Comparison of ENCODE assay signal across 19 mouse cellular contexts in genomic region chr7:19844521-19845171, GRCm38 (mm10). TPM values are rescaled to one million over a fixed set of nuclear protein-coding genes. Genes with fewer than 3 reads are reported as not detected.
DNase-seq lines count a peak whose midpoint lies in the region; ATAC-seq and TF ChIP-seq lines count a peak whose summit lies in the region.
"Had no signal": no experiment of that assay in that cellular context is flagged by ENCODE, and none has a peak within 500 bp of the region (broad histone marks: within the 10 kb centered on the region; RNA-seq: fewer than 3 reads in every experiment).

No protein-coding gene starts in this region.

- ATAC-seq in liver, embryonic 15.5 days (ENCODE audit: insufficient read depth) = no peak
- no peak for ATAC-seq in liver, embryonic 12.5 days
- ATAC-seq: forebrain, embryonic 16.5 days; intestine, embryonic 16.5 days; lung, postnatal 0 days had no signal

- H3K36me3 ChIP-seq in liver, embryonic 15.5 days (replicated peaks) = no peaks in the 10 kb centered on the region
- no peaks in the 10 kb centered on the region for H3K36me3 ChIP-seq in liver, embryonic 12.5 days
- no peaks in the 10 kb centered on the region for H3K36me3 ChIP-seq in CH12.LX (replicated peaks in 1 of 2; ENCODE audit: control insufficient read depth in 1 of 2, insufficient read depth in 1 of 2, low read length in 1 of 2)
- no peaks in the 10 kb centered on the region for H3K36me3 ChIP-seq in megakaryocyte, embryonic 14.5 days (replicated peaks; ENCODE audit: low read length)
- H3K36me3 ChIP-seq: heart, embryonic 15.5 days; midbrain, embryonic 15.5 days had no signal

- DNase-seq in CH12.LX (ENCODE audit: extremely low read depth) = peak; percentile 35
- DNase-seq in thymus, postnatal 0 days (ENCODE audit: low spot score) = peak; percentile 91
- no peak for DNase-seq in gastrocnemius, postnatal 14 days
- no peak for DNase-seq in left cerebral cortex, adult 8-10 months (ENCODE audit: low spot score in 2 of 2)
- DNase-seq in kidney, postnatal 10 days = no peak
- DNase-seq: gastrocnemius, postnatal 25 days; kidney, postnatal 36 days; right cerebral cortex, postnatal 25 days had no signal

- H3K9ac ChIP-seq in liver, embryonic 15.5 days = no peak overlapping the region
- no peak overlapping the region for H3K9ac ChIP-seq in liver, embryonic 12.5 days
- peak overlapping the region; percentile 34; the same call in 1 of the 2 replicates for H3K9ac ChIP-seq in CH12.LX (ENCODE audit: insufficient read depth, low read depth)
- H3K9ac ChIP-seq: heart, embryonic 15.5 days; midbrain, embryonic 15.5 days had no signal

- TF ChIP-seq POLR2A in CH12.LX (IDR thresholded peaks at IDR 0.05; ENCODE audit: low read depth, low read length) = no peak; the same call in 1 of the 2 replicates

- H3K4me3 ChIP-seq in liver, embryonic 15.5 days (replicated peaks) = no peak overlapping the region
- no peak overlapping the region for H3K4me3 ChIP-seq in liver, embryonic 12.5 days
- peak overlapping the region; percentile 14 to 37 (median 16) for H3K4me3 ChIP-seq in CH12.LX (replicated peaks in 1 of 3; ENCODE audit: low read depth in 2 of 3, low read length in 2 of 3, poor library complexity in 1 of 3)
- peak overlapping the region; percentile 35 for H3K4me3 ChIP-seq in megakaryocyte, embryonic 14.5 days (replicated peaks)
- H3K4me3 ChIP-seq: heart, embryonic 15.5 days; midbrain, embryonic 15.5 days had no signal

- no peak for TF ChIP-seq RAD21 in CH12.LX (IDR thresholded peaks at IDR 0.05; ENCODE audit: low read depth, low read length)

- dilution Hi-C loops in CH12.LX (cut with MboI; ENCODE audit: extremely low pct_ligation_motif_present, extremely low pct_unique_long_range_greater_than_20kb, low sequenced_read_pairs) = no loop called here

- peaks cover 21% of the 10 kb centered on the region for H3K4me1 ChIP-seq in liver, embryonic 15.5 days (replicated peaks)
- peaks cover 24% of the 10 kb centered on the region for H3K4me1 ChIP-seq in liver, embryonic 12.5 days
- H3K4me1 ChIP-seq in CH12.LX (ENCODE audit: control insufficient read depth in 1 of 2, insufficient read depth in 2 of 2) = peaks cover 10 to 59% of the 10 kb centered on the region in 2 experiments
- H3K4me1 ChIP-seq in megakaryocyte, embryonic 14.5 days = peaks cover 56% of the 10 kb centered on the region
- H3K4me1 ChIP-seq: midbrain, embryonic 15.5 days had no signal

- peak overlapping the region; percentile 18; the same call in 1 of the 2 replicates for H3K4me2 ChIP-seq in liver, embryonic 15.5 days
- no peak overlapping the region for H3K4me2 ChIP-seq in liver, embryonic 12.5 days
- H3K4me2 ChIP-seq in CH12.LX (ENCODE audit: insufficient read depth, low read depth, poor library complexity, severe bottlenecking) = peak overlapping the region; percentile 11; the same call in 1 of the 2 replicates
- H3K4me2 ChIP-seq: heart, embryonic 15.5 days; midbrain, embryonic 15.5 days had no signal

- TF ChIP-seq CTCF in CH12.LX (conservative IDR thresholded peaks at IDR 0.05 in 1 of 2, IDR thresholded peaks at IDR 0.05 in 1 of 2; ENCODE audit: low read depth in 2 of 2, low read length in 2 of 2) = no peak

- no peaks in the 10 kb centered on the region for H3K9me3 ChIP-seq in liver, embryonic 15.5 days (replicated peaks)
- H3K9me3 ChIP-seq in liver, embryonic 12.5 days (replicated peaks) = no peaks in the 10 kb centered on the region
- no peaks in the 10 kb centered on the region for H3K9me3 ChIP-seq in CH12.LX (replicated peaks; ENCODE audit: low read length)
- H3K9me3 ChIP-seq in megakaryocyte, embryonic 14.5 days = no peaks in the 10 kb centered on the region
- H3K9me3 ChIP-seq: heart, embryonic 15.5 days; midbrain, embryonic 15.5 days had no signal

- intact Hi-C loops in gastrocnemius, postnatal 14 days (cut with DNase I; ENCODE audit: low total_unique reads) = no loop called here

- in situ Hi-C loops in CH12.LX (cut with MboI; ENCODE audit: low pct_ligation_motif_present, low pct_unique_long_range_greater_than_20kb, low sequenced_read_pairs) = loop anchor here (5.0 kb wide), 1 partner anchor 42 kb away; no protein-coding TSS in a partner anchor

- WGBS in liver, embryonic 15.5 days (ENCODE audit: insufficient replicate concordance) = 23% methylated on average over 15 of the region's 15 CpGs
- 24% methylated on average over 15 of the region's 15 CpGs for WGBS in liver, embryonic 12.5 days (ENCODE audit: insufficient replicate concordance)

- no peaks in the 10 kb centered on the region for H3K27me3 ChIP-seq in liver, embryonic 15.5 days
- peaks cover 21% of the 10 kb centered on the region for H3K27me3 ChIP-seq in liver, embryonic 12.5 days (replicated peaks)
- H3K27me3 ChIP-seq in CH12.LX (replicated peaks) = no peaks in the 10 kb centered on the region
- peaks cover 17% of the 10 kb centered on the region for H3K27me3 ChIP-seq in megakaryocyte, embryonic 14.5 days (replicated peaks)

- peak; percentile 54; the same call in 1 of the 2 replicates for TF ChIP-seq EP300 in CH12.LX (IDR thresholded peaks at IDR 0.05; ENCODE audit: low read length)

- H3K27ac ChIP-seq in liver, embryonic 15.5 days (replicated peaks) = no peak overlapping the region
- H3K27ac ChIP-seq in liver, embryonic 12.5 days = no peak overlapping the region
- peak overlapping the region; percentile 42; the same call in 1 of the 2 replicates for H3K27ac ChIP-seq in CH12.LX (ENCODE audit: insufficient read depth, low read depth)
- H3K27ac ChIP-seq: heart, embryonic 15.5 days; midbrain, embryonic 15.5 days had no signal

- H3K79me2 ChIP-seq in CH12.LX (replicated peaks; ENCODE audit: control insufficient read depth, extremely low read depth, insufficient read depth, poor library complexity, severe bottlenecking) = no peaks in the 10 kb centered on the region

TF ChIP-seq in CH12.LX, 34 proteins besides CTCF, POLR2A, EP300 and RAD21 (continues in another document):
- TF ChIP-seq MAZ (IDR thresholded peaks at IDR 0.05; ENCODE audit: low read depth, low read length) = 0 out of 2 replicates have a peak, but pooled peaks have one; percentile 47

RNA-seq across cellular contexts. Expression of gene Gm19345, which starts 7.2 kb away (rescaled TPM):
- not detected in 2 replicates for polyA plus RNA-seq in liver, embryonic 15.5 days (2015; fragmentation: Nextera tagmentation; extraction: Ambion mirVana)
- not detected in 2 replicates for polyA plus RNA-seq in liver, embryonic 12.5 days (2016; fragmentation: Nextera tagmentation; extraction: Ambion mirVana)
- 0.59 TPM in 1 of 2 replicates, not detected in the other for total RNA-seq in CH12.LX (2012; rRNA removed)
- not detected in 2 replicates for total RNA-seq in CH12.LX (2014; rRNA removed)
- polyA plus RNA-seq in CH12.LX (2012; ENCODE audit: insufficient read length, low read depth) = 4.1 and 4.3 TPM in 2 replicates
- 0.12 TPM in 1 of 2 replicates, not detected in the other for polyA plus RNA-seq in megakaryocyte, embryonic 14.5 days (2012; ENCODE audit: insufficient read depth, low replicate concordance)
- not detected in 2 replicates for polyA plus RNA-seq in thymus, postnatal 0 days (2015; fragmentation: Nextera tagmentation; extraction: Ambion mirVana)
- total RNA-seq in gastrocnemius, postnatal 14 days (2021) = not detected
- 1 to 10 TPM; 1.4 to 2.5 (median 2.0) TPM for total RNA-seq in left cerebral cortex, adult 8-10 months (2022)
- total RNA-seq: gastrocnemius, postnatal 25 days had no signal
- polyA plus RNA-seq: C2C12; heart, embryonic 15.5 days had no signal

RNA-seq across cellular contexts. Expression of gene Ceacam16, which starts 16.5 kb away (rescaled TPM):
- polyA plus RNA-seq in liver, embryonic 15.5 days (2015; fragmentation: Nextera tagmentation; extraction: Ambion mirVana) = not detected in 2 replicates
- polyA plus RNA-seq in liver, embryonic 12.5 days (2016; fragmentation: Nextera tagmentation; extraction: Ambion mirVana) = not detected in 2 replicates
- total RNA-seq in CH12.LX (2012; rRNA removed) (2.5 and 3.2 TPM in 2 replicates), CH12.LX (2014; rRNA removed) (0.88 and 1.1 TPM in 2 replicates)
- 6.8 and 7.7 TPM in 2 replicates for polyA plus RNA-seq in CH12.LX (2012; ENCODE audit: insufficient read length, low read depth)
- 2.0 and 6.1 TPM in 2 replicates for polyA plus RNA-seq in megakaryocyte, embryonic 14.5 days (2012; ENCODE audit: insufficient read depth, low replicate concordance)
- polyA plus RNA-seq in thymus, postnatal 0 days (2015; fragmentation: Nextera tagmentation; extraction: Ambion mirVana) = 0.46 and 0.59 TPM in 2 replicates
- total RNA-seq in gastrocnemius, postnatal 14 days (2021) = under 1 TPM in 1 of 2 experiments, not detected in 1; 0.12 TPM
- total RNA-seq in left cerebral cortex, adult 8-10 months (2022) = not detected
- total RNA-seq: gastrocnemius, postnatal 25 days; left cerebral cortex, adult 18-20 months had no signal
- polyA plus RNA-seq: C2C12; cortical plate, adult 2 months; heart, embryonic 15.5 days; intestine, embryonic 16.5 days had no signal

RNA-seq across cellular contexts. Expression of gene Bcl3, which starts 22.1 kb away (rescaled TPM):
- polyA plus RNA-seq in liver, embryonic 15.5 days (2015; fragmentation: Nextera tagmentation; extraction: Ambion mirVana) = 4.7 and 5.3 TPM in 2 replicates
- polyA plus RNA-seq in liver, embryonic 12.5 days (2016; fragmentation: Nextera tagmentation; extraction: Ambion mirVana) = 3.7 and 5.4 TPM in 2 replicates
- 15.8 and 18.8 TPM in 2 replicates for total RNA-seq in CH12.LX (2012; rRNA removed)
- total RNA-seq in CH12.LX (2014; rRNA removed) = 3.2 and 3.8 TPM in 2 replicates
- 17.9 and 25.2 TPM in 2 replicates for polyA plus RNA-seq in CH12.LX (2012; ENCODE audit: insufficient read length, low read depth)
- polyA plus RNA-seq in megakaryocyte, embryonic 14.5 days (2012; ENCODE audit: insufficient read depth, low replicate concordance) = 183 and 210 TPM in 2 replicates
- polyA plus RNA-seq in thymus, postnatal 0 days (2015; fragmentation: Nextera tagmentation; extraction: Ambion mirVana) = 9.5 and 13.1 TPM in 2 replicates
- total RNA-seq in gastrocnemius, postnatal 14 days (2021) = 1 to 10 TPM; 3.2 to 4.1 TPM
- total RNA-seq in left cerebral cortex, adult 8-10 months (2022) = 1 to 10 TPM in 2 of 4 experiments, under 1 TPM in 1, not detected in 1; 0.57 to 6.4 (median 2.9) TPM

RNA-seq across cellular contexts. Expression of gene Ceacam19, which starts 43.1 kb away (rescaled TPM):
- polyA plus RNA-seq in liver, embryonic 15.5 days (2015; fragmentation: Nextera tagmentation; extraction: Ambion mirVana) = not detected in 2 replicates
- polyA plus RNA-seq in liver, embryonic 12.5 days (2016; fragmentation: Nextera tagmentation; extraction: Ambion mirVana) = not detected in 2 replicates
- 0.04 and 0.08 TPM in 2 replicates for total RNA-seq in CH12.LX (2012; rRNA removed)
- not detected in 2 replicates for total RNA-seq in CH12.LX (2014; rRNA removed)
- not detected in 2 replicates for polyA plus RNA-seq in CH12.LX (2012; ENCODE audit: insufficient read length, low read depth)
- polyA plus RNA-seq in megakaryocyte, embryonic 14.5 days (2012; ENCODE audit: insufficient read depth, low replicate concordance) = not detected in 2 replicates
- polyA plus RNA-seq in thymus, postnatal 0 days (2015; fragmentation: Nextera tagmentation; extraction: Ambion mirVana) = 0.10 and 0.14 TPM in 2 replicates
- not detected for total RNA-seq in gastrocnemius, postnatal 14 days (2021)
- total RNA-seq in left cerebral cortex, adult 8-10 months (2022) = not detected
- total RNA-seq: gastrocnemius, postnatal 25 days; left cerebral cortex, adult 18-20 months had no signal
- polyA plus RNA-seq: C2C12; cortical plate, adult 2 months; forebrain, embryonic 16.5 days; heart, embryonic 15.5 days; intestine, embryonic 16.5 days; midbrain, embryonic 15.5 days had no signal

RNA-seq across cellular contexts. Expression of gene Cblc, which starts 48.0 kb away (rescaled TPM):
- 3.5 and 3.8 TPM in 2 replicates for polyA plus RNA-seq in liver, embryonic 15.5 days (2015; fragmentation: Nextera tagmentation; extraction: Ambion mirVana)
- polyA plus RNA-seq in liver, embryonic 12.5 days (2016; fragmentation: Nextera tagmentation; extraction: Ambion mirVana) = 0.95 and 1.0 TPM in 2 replicates
- total RNA-seq in CH12.LX (2012; rRNA removed) = 30.8 and 38.9 TPM in 2 replicates
- 6.4 and 7.2 TPM in 2 replicates for total RNA-seq in CH12.LX (2014; rRNA removed)
- polyA plus RNA-seq in CH12.LX (2012; ENCODE audit: insufficient read length, low read depth) = 12.7 and 13.4 TPM in 2 replicates
- not detected in 2 replicates for polyA plus RNA-seq in megakaryocyte, embryonic 14.5 days (2012; ENCODE audit: insufficient read depth, low replicate concordance)
- 2.6 and 4.2 TPM in 2 replicates for polyA plus RNA-seq in thymus, postnatal 0 days (2015; fragmentation: Nextera tagmentation; extraction: Ambion mirVana)
- total RNA-seq in gastrocnemius, postnatal 14 days (2021) = not detected
- total RNA-seq in left cerebral cortex, adult 8-10 months (2022) = not detected
- total RNA-seq: gastrocnemius, postnatal 25 days; left cerebral cortex, adult 18-20 months had no signal
- polyA plus RNA-seq: C2C12; cortical plate, adult 2 months; forebrain, embryonic 16.5 days had no signal

Comparison
In these comparisons a context has a peak if more than half of its experiments do, and no peak if none do; other contexts are left out.
1. H3K4me3 ChIP-seq: peak in CH12.LX (3 of 3) and megakaryocyte, embryonic 14.5 days (single experiment); none in liver, embryonic 15.5 days (single experiment) and liver, embryonic 12.5 days (single experiment).
2. DNase-seq: peak in CH12.LX (single experiment) and thymus, postnatal 0 days (single experiment); none in gastrocnemius, postnatal 14 days (single experiment), left cerebral cortex, adult 8-10 months (0 of 2) and kidney, postnatal 10 days (single experiment).